In the genomic region with DNA sequence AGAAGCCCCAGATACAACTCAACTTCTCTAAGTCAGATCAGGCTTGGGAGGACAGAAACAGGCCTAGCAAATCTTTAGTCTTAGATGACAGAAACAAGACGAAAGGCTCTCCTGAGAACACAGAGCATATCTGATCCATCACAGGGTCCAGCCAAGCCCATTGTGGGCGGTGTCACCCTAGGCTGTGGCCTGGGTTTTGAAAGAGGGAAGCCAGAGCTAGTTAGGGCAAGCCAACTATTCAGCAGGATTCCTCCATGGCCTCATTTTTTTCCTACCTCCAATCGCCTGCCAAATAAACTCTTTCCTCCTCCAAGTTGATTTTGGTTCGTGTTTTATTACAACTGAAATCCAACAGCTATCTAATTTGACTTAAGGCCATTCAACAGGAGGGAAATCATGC, we compare ENCODE assay signal across 12 mouse cellular contexts. TPM values are rescaled to one million over a fixed set of nuclear protein-coding genes. Genes with fewer than 3 reads are reported as not detected.
A peak's percentile ranks its signal among the peaks of the same experiment; 100 is the strongest.
DNase-seq lines count a peak whose midpoint lies in the region; ATAC-seq and TF ChIP-seq lines count a peak whose summit lies in the region.
"Had no signal": no experiment of that assay in that cellular context is flagged by ENCODE, and none has a peak within 500 bp of the region (broad histone marks: within the 10 kb centered on the region; RNA-seq: fewer than 3 reads in every experiment).

No protein-coding gene starts in this region.

- H3K27me3 ChIP-seq in limb, embryonic 14.5 days (ENCODE audit: control insufficient read depth, insufficient read depth, low read length) = no peaks in the 10 kb centered on the region
- no peaks in the 10 kb centered on the region for H3K27me3 ChIP-seq in limb, embryonic 10.5 days (ENCODE audit: low read depth, poor library complexity, severe bottlenecking)
- H3K27me3 ChIP-seq in hindbrain, postnatal 0 days (ENCODE audit: insufficient read depth, low read length) = no peaks in the 10 kb centered on the region

- no peak overlapping the region for H3K4me3 ChIP-seq in gastrocnemius, adult 2 months
- no peak overlapping the region for H3K4me3 ChIP-seq in limb, embryonic 14.5 days (replicated peaks; ENCODE audit: low read length)
- no peak overlapping the region for H3K4me3 ChIP-seq in limb, embryonic 10.5 days
- H3K4me3 ChIP-seq in hindbrain, postnatal 0 days (ENCODE audit: low read length) = no peak overlapping the region

- no peak overlapping the region for H3K9ac ChIP-seq in limb, embryonic 14.5 days (ENCODE audit: low read depth, low read length, severe bottlenecking)
- H3K9ac ChIP-seq in hindbrain, postnatal 0 days (replicated peaks; ENCODE audit: low read length) = no peak overlapping the region

- intact Hi-C loops in gastrocnemius, adult 2 months (cut with DNase I) = no loop called here

- peak; percentile 22 for DNase-seq in gastrocnemius, adult 2 months
- no peak for DNase-seq in gastrocnemius, postnatal 25 days
- DNase-seq in limb, embryonic 14.5 days (ENCODE audit: low spot score) = peak; percentile 13
- DNase-seq in limb, embryonic 10.5 days (ENCODE audit: low spot score) = no peak
- peak; percentile 18 for DNase-seq in brain, adult 2 months (ENCODE audit: low read depth, low spot score)
- DNase-seq in skeletal muscle tissue, adult 2 months (ENCODE audit: low read depth, low spot score) = peak; percentile 30
- no peak for DNase-seq in liver
- DNase-seq in hindbrain, postnatal 0 days (ENCODE audit: low spot score) = no peak
- DNase-seq: cerebellum, postnatal 10 days; lung, adult 2 months; thymus, postnatal 36 days had no signal

- no peaks in the 10 kb centered on the region for H3K9me3 ChIP-seq in limb, embryonic 14.5 days (ENCODE audit: control insufficient read depth, low read length)
- no peaks in the 10 kb centered on the region for H3K9me3 ChIP-seq in limb, embryonic 10.5 days (replicated peaks)
- H3K9me3 ChIP-seq in hindbrain, postnatal 0 days (ENCODE audit: low read length) = no peaks in the 10 kb centered on the region

- 74% methylated on average over 4 of the region's 4 CpGs for WGBS in limb, embryonic 14.5 days
- 87% methylated on average over 4 of the region's 4 CpGs for WGBS in limb, embryonic 10.5 days
- 81% methylated on average over 4 of the region's 4 CpGs for WGBS in hindbrain, postnatal 0 days

- no peak for TF ChIP-seq POLR2A in limb, embryonic 14.5 days (IDR thresholded peaks at IDR 0.05; ENCODE audit: borderline replicate concordance, extremely low read depth, insufficient read depth, insufficient read length)

- no peaks in the 10 kb centered on the region for H3K4me1 ChIP-seq in limb, embryonic 14.5 days (ENCODE audit: control insufficient read depth, insufficient read depth, low read length)
- H3K4me1 ChIP-seq in limb, embryonic 10.5 days = no peaks in the 10 kb centered on the region
- H3K4me1 ChIP-seq in hindbrain, postnatal 0 days (ENCODE audit: insufficient read depth, low read length) = no peaks in the 10 kb centered on the region

- ATAC-seq in limb, embryonic 14.5 days (ENCODE audit: low FRiP score, low read depth) = no peak
- no peak for ATAC-seq in hindbrain, postnatal 0 days

- no peak for TF ChIP-seq CTCF in gastrocnemius, adult 2 months (IDR thresholded peaks at IDR 0.05)
- no peak for TF ChIP-seq CTCF in hindbrain, postnatal 0 days (IDR thresholded peaks at IDR 0.05; ENCODE audit: low read depth)

- H3K36me3 ChIP-seq in limb, embryonic 14.5 days (ENCODE audit: control insufficient read depth, insufficient read depth, low read length) = 0 out of 2 replicates have a peak, but pooled peaks cover 2% of the 10 kb centered on the region
- H3K36me3 ChIP-seq in limb, embryonic 10.5 days = peaks cover 11% of the 10 kb centered on the region
- no peaks in the 10 kb centered on the region for H3K36me3 ChIP-seq in hindbrain, postnatal 0 days (ENCODE audit: insufficient read depth, low read length)

- no peak overlapping the region for H3K27ac ChIP-seq in gastrocnemius, adult 2 months
- H3K27ac ChIP-seq in limb, embryonic 14.5 days (replicated peaks; ENCODE audit: low read depth, low read length) = no peak overlapping the region
- H3K27ac ChIP-seq in limb, embryonic 10.5 days = no peak overlapping the region
- H3K27ac ChIP-seq in hindbrain, postnatal 0 days = no peak overlapping the region

- H3K4me2 ChIP-seq in limb, embryonic 14.5 days (replicated peaks; ENCODE audit: low read depth, low read length, severe bottlenecking) = no peak overlapping the region
- H3K4me2 ChIP-seq in hindbrain, postnatal 0 days (ENCODE audit: low read depth, low read length) = no peak overlapping the region

RNA-seq across cellular contexts. Expression of gene Irak1bp1, which starts 32.0 kb away (rescaled TPM):
- total RNA-seq in gastrocnemius, adult 2 months (2021) = 1 to 10 TPM; 2.1 to 2.3 TPM
- 1 to 10 TPM; 1.7 to 1.9 TPM for total RNA-seq in gastrocnemius, postnatal 25 days (2021)
- polyA plus RNA-seq in limb, embryonic 14.5 days (2012; rRNA removed) = 14.8 and 15.4 TPM in 2 replicates
- polyA plus RNA-seq in limb, embryonic 14.5 days (2014; fragmentation: Nextera tagmentation; extraction: Ambion mirVana) = 24.3 and 25.8 TPM in 2 replicates
- polyA plus RNA-seq in limb, embryonic 10.5 days (2016; fragmentation: Nextera tagmentation; extraction: Ambion mirVana) = 22.4 and 23.2 TPM in 2 replicates
- 21.3 and 27.0 TPM in 2 replicates for total RNA-seq in hindbrain, postnatal 0 days (2014; rRNA removed)
- 40.5 and 42.3 TPM in 2 replicates for polyA plus RNA-seq in hindbrain, postnatal 0 days (2015; fragmentation: Nextera tagmentation; extraction: Ambion mirVana)
- total RNA-seq: monocyte, adult 5-6 weeks had no signal

Comparison
In these comparisons a context has a peak if more than half of its experiments do, and no peak if none do; other contexts are left out.
1. DNase-seq: peak in gastrocnemius, adult 2 months (single experiment), limb, embryonic 14.5 days (single experiment), brain, adult 2 months (single experiment) and skeletal muscle tissue, adult 2 months (single experiment); none in gastrocnemius, postnatal 25 days (single experiment), limb, embryonic 10.5 days (single experiment), liver (single experiment) and hindbrain, postnatal 0 days (single experiment).